Mouse (Mus musculus) G1E-ER4 (cell line): ENCODE measurements around the gene Snx5. TPM values are rescaled to one million over a fixed set of nuclear protein-coding genes. Genes with fewer than 3 reads are reported as not detected.
A peak's percentile ranks its signal among the peaks of the same experiment; 100 is the strongest.

Experiments
- GATA1 ChIP-seq: IDR thresholded peaks from one replicate; pipeline ENCODE4 v1.8.0; 2012; ENCODE audit warnings: low read length, inconsistent platforms
- polyA plus RNA-seq: library from polyadenylated mRNA; stranded (reverse); fragments of >175 nt; gene quantifications from 2 replicates; pipeline ENCODE4 v1.2.3, GENCODE M21; 2012

The Snx5 gene
- polyA plus RNA-seq, 1 experiment, result 31.6 TPM

GRCm38 (mm10) chr2:144240095-144240899 lies 30.4 kb downstream of the Snx5 start:
- TF ChIP-seq GATA1, result no peak

GRCm38 (mm10) chr2:144239318-144239717 lies 31.4 kb downstream of the Snx5 start:
- no peak for TF ChIP-seq GATA1

GRCm38 (mm10) chr2:144238341-144238740 lies 32.4 kb downstream of the Snx5 start:
- no peak for TF ChIP-seq GATA1

GRCm38 (mm10) chr2:144236791-144237584 lies 33.7 kb downstream of the Snx5 start:
- TF ChIP-seq GATA1, result no peak

GRCm38 (mm10) chr2:144235776-144236175 lies 34.9 kb downstream of the Snx5 start:
- no peak for TF ChIP-seq GATA1

- TF ChIP-seq GATA1, result no peak
Observed at GRCm38 (mm10) chr2:144233534-144233933, 37.2 kb downstream of the Snx5 start.

- TF ChIP-seq GATA1, result peak; percentile 40
Observed at GRCm38 (mm10) chr2:144231115-144231514, 39.6 kb downstream of the Snx5 start.

GRCm38 (mm10) chr2:144230498-144230897 lies 40.2 kb downstream of the Snx5 start:
- TF ChIP-seq GATA1, result no peak

GRCm38 (mm10) chr2:144229647-144230046 lies 41.1 kb downstream of the Snx5 start:
- TF ChIP-seq GATA1, result no peak

- TF ChIP-seq GATA1, result no peak
Observed at GRCm38 (mm10) chr2:144228521-144229346, 42.0 kb downstream of the Snx5 start.

GRCm38 (mm10) chr2:144226906-144227586 lies 43.7 kb downstream of the Snx5 start:
- no peak for TF ChIP-seq GATA1

- no peak for TF ChIP-seq GATA1
Observed at GRCm38 (mm10) chr2:144224351-144224750, 46.4 kb downstream of the Snx5 start.

GRCm38 (mm10) chr2:144215601-144216000 lies 55.1 kb downstream of the Snx5 start:
- TF ChIP-seq GATA1, result no peak

GRCm38 (mm10) chr2:144215195-144215594 lies 55.5 kb downstream of the Snx5 start:
- TF ChIP-seq GATA1, result no peak

- no peak for TF ChIP-seq GATA1
Observed at GRCm38 (mm10) chr2:144214508-144215185, 56.1 kb downstream of the Snx5 start.

- no peak for TF ChIP-seq GATA1
Observed at GRCm38 (mm10) chr2:144213803-144214202, 56.9 kb downstream of the Snx5 start.
